In the genomic region with DNA sequence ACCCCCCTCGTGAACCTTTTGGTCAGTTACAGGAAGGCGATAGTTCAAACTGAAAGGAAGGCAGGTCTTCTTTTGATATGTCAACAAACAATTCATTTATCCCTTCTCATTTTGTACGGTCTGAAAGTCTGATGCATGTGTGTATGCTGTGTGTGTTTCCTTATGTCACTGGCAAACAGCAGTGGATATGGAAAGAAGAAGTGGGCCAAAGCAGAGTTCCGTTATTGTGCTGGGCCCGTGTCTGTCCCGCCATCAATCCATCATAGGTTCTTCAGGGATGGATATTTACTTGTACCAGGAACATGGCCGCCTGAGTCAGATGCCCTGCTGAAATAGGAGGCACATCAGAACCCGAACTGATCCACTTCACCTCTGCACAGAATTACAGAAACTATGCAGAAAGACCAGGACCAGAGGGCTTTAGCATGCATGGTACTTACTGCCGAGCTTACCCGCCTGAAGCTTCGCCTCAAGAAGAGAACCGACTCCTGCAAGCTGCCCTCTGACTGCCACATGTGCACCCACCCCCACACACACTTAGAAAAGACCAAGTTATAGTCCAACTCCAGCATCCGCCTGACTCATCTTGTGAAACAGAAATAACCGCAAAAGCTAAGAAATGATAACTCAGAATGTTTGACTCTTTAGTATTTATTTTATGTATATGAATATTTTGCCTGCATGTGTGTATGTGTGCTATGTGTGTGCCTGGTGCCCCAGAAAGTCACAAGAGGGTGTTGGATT, we compare ENCODE assay signal across 20 mouse cellular contexts.
A peak's percentile ranks its signal among the peaks of the same experiment; 100 is the strongest.
DNase-seq lines count a peak whose midpoint lies in the region; ATAC-seq lines count a peak whose summit lies in the region.
"Had no signal": no experiment of that assay in that cellular context is flagged by ENCODE, and none has a peak within 500 bp of the region (broad histone marks: within the 10 kb centered on the region; RNA-seq: fewer than 3 reads in every experiment).

No protein-coding gene starts in this region.

- peak; percentile 34; the same call in 1 of the 2 replicates for ATAC-seq in megakaryocyte progenitor cell, adult 5-6 weeks (replicated peaks; ENCODE audit: poor library complexity)
- ATAC-seq in megakaryocyte-erythroid progenitor cell, adult 5-6 weeks (replicated peaks; ENCODE audit: low FRiP score, low TSS enrichment, poor library complexity, severe bottlenecking): no peak
- ATAC-seq: forebrain, embryonic 13.5 days; midbrain, embryonic 13.5 days had no signal

- intact Hi-C loops in heart, postnatal 10 days (cut with DNase I): no loop called here

- peak; percentile 81 for DNase-seq in heart, adult 11 months
- no peak for DNase-seq in heart, postnatal 10 days
- DNase-seq in CD4-positive, CD25-positive, alpha-beta regulatory T cell, adult 2 months (ENCODE audit: low read depth, low spot score): peak; percentile 64
- DNase-seq in brain, adult 2 months (ENCODE audit: low read depth, low spot score): peak; percentile 43
- DNase-seq in spleen, postnatal 36 days (ENCODE audit: low spot score in 2 of 2): no peak
- DNase-seq in thymus, postnatal 4 days: no peak
- DNase-seq: adrenal gland, postnatal 25 days; cerebellum, adult 8-10 months; cerebellum, postnatal 36 days; gastrocnemius, postnatal 10 days; heart, postnatal 36 days; kidney, adult 11 months; kidney, postnatal 25 days; liver; lung, adult 2 months; lung, postnatal 14 days had no signal

Comparison
In these comparisons a context has a peak if more than half of its experiments do, and no peak if none do; other contexts are left out.
1. DNase-seq: peak in heart, adult 11 months (single experiment), CD4-positive, CD25-positive, alpha-beta regulatory T cell, adult 2 months (single experiment) and brain, adult 2 months (single experiment); none in heart, postnatal 10 days (0 of 2), spleen, postnatal 36 days (0 of 2) and thymus, postnatal 4 days (single experiment).